In genomic region chr10:76097368-76097767, GRCm38 (mm10) we compare ENCODE assay signal across 25 mouse cellular contexts. TPM values are rescaled to one million over a fixed set of nuclear protein-coding genes. Genes with fewer than 3 reads are reported as not detected.
"Had no signal": no experiment of that assay in that cellular context is flagged by ENCODE, and none has a peak within 500 bp of the region (broad histone marks: within the 10 kb centered on the region; RNA-seq: fewer than 3 reads in every experiment).

No protein-coding gene starts in this region.

- ATAC-seq: liver, embryonic 12.5 days had no signal

- H3K36me3 ChIP-seq: kidney, embryonic 15.5 days; limb, embryonic 10.5 days; limb, embryonic 13.5 days; liver, embryonic 12.5 days; liver, embryonic 15.5 days; stomach, embryonic 15.5 days had no signal

- H3K9ac ChIP-seq: kidney, embryonic 15.5 days; limb, embryonic 13.5 days; liver, embryonic 12.5 days; liver, embryonic 15.5 days; stomach, embryonic 15.5 days had no signal

- H3K9me3 ChIP-seq: kidney, embryonic 15.5 days; limb, embryonic 10.5 days; limb, embryonic 13.5 days; liver, embryonic 12.5 days; liver, embryonic 15.5 days; stomach, embryonic 15.5 days had no signal

- H3K4me3 ChIP-seq: kidney, embryonic 15.5 days; layer of hippocampus, adult 2 months; limb, embryonic 10.5 days; limb, embryonic 13.5 days; liver, embryonic 12.5 days; liver, embryonic 15.5 days; stomach, embryonic 15.5 days had no signal

- DNase-seq: kidney, adult 11 months; kidney, adult 8-10 months; kidney, postnatal 10 days; kidney, postnatal 36 days; layer of hippocampus, adult 9-11 months; liver; lung, adult 18-20 months; lung, postnatal 14 days; lung, postnatal 4 days; midbrain, embryonic 14.5 days; right cerebral cortex, adult 18-20 months; right cerebral cortex, postnatal 14 days; right cerebral cortex, postnatal 4 days; spleen, adult 18-20 months; thymus, postnatal 4 days had no signal

- H3K4me1 ChIP-seq: kidney, embryonic 15.5 days; limb, embryonic 10.5 days; limb, embryonic 13.5 days; liver, embryonic 12.5 days; liver, embryonic 15.5 days; stomach, embryonic 15.5 days had no signal

- H3K27ac ChIP-seq: kidney, embryonic 15.5 days; layer of hippocampus, adult 2 months; limb, embryonic 10.5 days; limb, embryonic 13.5 days; liver, embryonic 12.5 days; liver, embryonic 15.5 days; stomach, embryonic 15.5 days had no signal

- H3K27me3 ChIP-seq: kidney, embryonic 15.5 days; limb, embryonic 13.5 days; liver, embryonic 12.5 days; liver, embryonic 15.5 days; stomach, embryonic 15.5 days had no signal

- H3K4me2 ChIP-seq: kidney, embryonic 15.5 days; limb, embryonic 13.5 days; liver, embryonic 12.5 days; liver, embryonic 15.5 days; midbrain, embryonic 11.5 days; stomach, embryonic 15.5 days had no signal

RNA-seq across cellular contexts. Expression of gene Slc5a4b, which starts 13.4 kb away (rescaled TPM):
- polyA plus RNA-seq: limb, embryonic 10.5 days; limb, embryonic 13.5 days; lung, embryonic 16.5 days; midbrain, embryonic 11.5 days; midbrain, embryonic 14.5 days; neural tube, embryonic 11.5 days; stomach, embryonic 15.5 days had no signal

RNA-seq across cellular contexts. Expression of gene Slc5a4a, which starts 49.9 kb away (rescaled TPM):
- polyA plus RNA-seq: kidney, embryonic 15.5 days; limb, embryonic 10.5 days; limb, embryonic 13.5 days; liver, embryonic 12.5 days; liver, embryonic 15.5 days; lung, embryonic 16.5 days; midbrain, embryonic 11.5 days; midbrain, embryonic 14.5 days; neural tube, embryonic 11.5 days; stomach, embryonic 15.5 days had no signal
